Mouse (Mus musculus) kidney, adult 2 months (tissue): Measurements from ENCODE around the gene Vgll4. TPM values are rescaled to one million over a fixed set of nuclear protein-coding genes. Genes with fewer than 3 reads are reported as not detected.

Experiments
- DNase-seq: peaks from one replicate; pipeline ENCODE4 v3.0.0; 2021
- H3K27ac ChIP-seq: fragments of 200-500 bp; 2 replicates; pipeline ENCODE4 v1.5.1; 2012; ENCODE audit warnings: low read depth, low read length, control low read depth, inconsistent platforms; ENCODE audit not compliant: insufficient read depth
- H3K27me3 ChIP-seq: fragments of 200-500 bp; replicated peaks from 2 replicates; pipeline ENCODE4 v1.6.1; 2012; ENCODE audit warnings: mild to moderate bottlenecking, moderate library complexity, low read length, inconsistent platforms; ENCODE audit not compliant: control insufficient read depth, insufficient read depth
- H3K36me3 ChIP-seq: fragments of 200-500 bp; 2 replicates; pipeline ENCODE4 v1.6.1; 2012; ENCODE audit warnings: mild to moderate bottlenecking, moderate library complexity, low read length, inconsistent platforms; ENCODE audit not compliant: control insufficient read depth, insufficient read depth
- H3K4me1 ChIP-seq: fragments of 200-500 bp; 2 replicates; pipeline ENCODE4 v1.6.1; 2011; ENCODE audit warnings: low read length; ENCODE audit not compliant: control insufficient read depth, insufficient read depth
- H3K4me3 ChIP-seq: fragments of 200-500 bp; 2 replicates; pipeline ENCODE4 v1.5.1; 2011; ENCODE audit warnings: mild to moderate bottlenecking, low read depth, low read length, control low read depth; ENCODE audit not compliant: insufficient read depth
- CTCF ChIP-seq: fragments of 200-500 bp; conservative IDR thresholded peaks from 2 replicates; pipeline ENCODE4 v1.5.1; 2011; ENCODE audit warnings: low read depth, mild to moderate bottlenecking, control low read depth, low read length, moderate library complexity, mixed read lengths; ENCODE audit not compliant: insufficient read depth, insufficient read length
- POLR2A ChIP-seq: fragments of 200-500 bp; IDR thresholded peaks from one replicate; pipeline ENCODE4 v1.6.1; 2011; ENCODE audit warnings: low read depth, low read length, control low read depth
- WGBS: fragments of 180-500 bp; shearing (Covaris S2); methylation state at CpG from one replicate; pipeline ENCODE4 v1.1.7; 2018; 5-methylcytosine and 5-hydroxymethylcytosine counted together
- polyA plus RNA-seq: library from polyadenylated mRNA; depleted of rRNA; stranded (reverse); fragments of >200 nt; gene quantifications from 2 replicates; pipeline ENCODE4 v1.2.3, GENCODE M21; 2012

The Vgll4 gene
- polyA plus RNA-seq, 1 experiment, result 60.5 TPM

DNA sequence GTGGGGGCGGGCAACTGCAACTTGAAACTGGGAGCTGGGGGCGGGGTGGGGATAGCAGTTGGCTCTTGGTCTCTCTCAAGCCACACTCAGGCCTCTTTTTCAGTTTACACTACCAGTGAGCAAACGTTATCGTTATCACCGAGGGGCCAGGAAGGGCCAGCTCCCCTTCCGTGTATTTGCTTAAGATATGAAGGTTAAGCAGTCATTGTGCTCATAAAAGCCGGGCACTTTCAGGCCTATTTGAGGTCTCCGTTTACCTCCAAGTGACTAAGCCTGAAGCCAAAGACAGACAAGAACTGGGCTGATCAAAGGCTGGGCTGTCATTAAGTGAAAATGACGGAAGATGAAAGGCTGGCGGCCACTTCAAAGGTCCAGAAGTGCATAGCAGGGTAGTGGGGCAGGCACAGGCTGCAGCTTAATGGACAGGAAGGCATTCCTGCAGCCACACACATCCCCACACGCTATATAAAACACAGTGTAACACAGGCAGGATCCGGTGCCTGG lies 68.4 kb downstream of the Vgll4 start:
- TF ChIP-seq POLR2A (no peak), CTCF (no peak)
- Histone ChIP-seq H3K27ac (no peak overlapping the region), H3K4me3 (no peak overlapping the region), H3K27me3 (no peaks in the 10 kb centered on the region), H3K4me1 (peaks cover 37% of the 10 kb centered on the region), H3K36me3 (no peaks in the 10 kb centered on the region)
- WGBS, result 23% methylated on average over 12 of the region's 12 CpGs
- no peak for DNase-seq

- no peaks in the 10 kb centered on the region for H3K27me3 ChIP-seq
- 65% methylated on average over 10 of the region's 10 CpGs for WGBS
- TF ChIP-seq POLR2A, result no peak
- TF ChIP-seq CTCF, result no peak
- H3K36me3 ChIP-seq, result no peaks in the 10 kb centered on the region
- H3K27ac ChIP-seq, result 0 out of 2 replicates have a peak overlapping the region, but pooled peaks have one; percentile 7
- no peak overlapping the region for H3K4me3 ChIP-seq
- H3K4me1 ChIP-seq, result peaks cover 36% of the 10 kb centered on the region
- no peak for DNase-seq
These were observed 69.6 kb downstream of the Vgll4 start for GRCm38 (mm10) chr6:114900194-114900593.

GRCm38 (mm10) chr6:114899652-114900051 lies 70.1 kb downstream of the Vgll4 start:
- no peak overlapping the region for H3K4me3 ChIP-seq
- H3K27me3 ChIP-seq, result no peaks in the 10 kb centered on the region
- H3K36me3 ChIP-seq, result no peaks in the 10 kb centered on the region
- peaks cover 37% of the 10 kb centered on the region for H3K4me1 ChIP-seq
- TF ChIP-seq POLR2A, result no peak
- TF ChIP-seq CTCF, result no peak
- peak overlapping the region; percentile 7; the same call in 1 of the 2 replicates for H3K27ac ChIP-seq
- WGBS, result 38% methylated on average over 7 of the region's 7 CpGs
- peak; percentile 29 for DNase-seq

DNA sequence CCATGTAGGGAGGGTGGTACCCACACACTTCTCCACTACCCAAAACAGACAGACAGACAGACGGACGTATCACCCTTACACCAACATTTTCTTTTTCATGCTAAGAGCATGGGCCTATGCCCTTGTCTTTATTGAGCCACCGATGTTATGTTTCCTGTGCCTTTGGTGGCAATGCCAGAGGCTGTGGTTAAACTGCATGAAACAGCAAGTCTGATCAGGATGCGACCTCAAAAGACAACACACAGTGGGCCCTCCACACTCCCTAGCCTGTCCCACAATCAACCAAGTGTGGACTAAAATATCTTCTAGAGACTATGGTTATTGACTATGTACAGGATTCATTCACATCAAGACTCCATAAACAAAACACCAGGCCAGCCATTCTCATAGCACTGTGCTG lies 70.8 kb downstream of the Vgll4 start:
- DNase-seq, result no peak
- Histone ChIP-seq H3K4me1 (peaks cover 39% of the 10 kb centered on the region), H3K27me3 (no peaks in the 10 kb centered on the region), H3K27ac (no peak overlapping the region), H3K36me3 (no peaks in the 10 kb centered on the region), H3K4me3 (no peak overlapping the region)
- 86% methylated on average over 4 of the region's 4 CpGs for WGBS
- no peak for TF ChIP-seq POLR2A
- TF ChIP-seq CTCF, result no peak

DNA sequence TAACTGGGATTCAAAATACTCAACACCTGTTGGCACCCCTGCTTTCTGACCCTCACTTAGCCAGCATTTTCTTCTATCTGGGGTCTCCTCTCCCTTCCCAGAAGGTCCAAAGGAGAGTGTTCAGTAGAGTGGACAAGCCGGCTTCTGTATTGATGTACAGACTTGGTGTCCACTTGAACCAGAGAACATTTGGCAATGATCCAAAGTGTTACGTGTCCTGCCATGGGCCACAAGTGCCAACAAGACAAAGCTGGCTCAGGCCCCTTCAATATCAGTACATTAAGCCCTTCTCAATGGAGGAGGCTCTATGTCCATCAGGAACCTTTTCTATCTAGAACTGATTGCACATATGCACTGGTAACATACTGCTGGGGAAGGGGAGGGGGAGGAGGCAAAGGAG lies 73.5 kb downstream of the Vgll4 start:
- WGBS, result 29% methylated on average over 2 of the region's 2 CpGs
- Histone ChIP-seq H3K4me3 (no peak overlapping the region), H3K27ac (no peak overlapping the region), H3K27me3 (no peaks in the 10 kb centered on the region), H3K36me3 (no peaks in the 10 kb centered on the region), H3K4me1 (peaks cover 42% of the 10 kb centered on the region)
- peak; percentile 59 for DNase-seq
- TF ChIP-seq CTCF, result no peak
- TF ChIP-seq POLR2A, result no peak

DNA sequence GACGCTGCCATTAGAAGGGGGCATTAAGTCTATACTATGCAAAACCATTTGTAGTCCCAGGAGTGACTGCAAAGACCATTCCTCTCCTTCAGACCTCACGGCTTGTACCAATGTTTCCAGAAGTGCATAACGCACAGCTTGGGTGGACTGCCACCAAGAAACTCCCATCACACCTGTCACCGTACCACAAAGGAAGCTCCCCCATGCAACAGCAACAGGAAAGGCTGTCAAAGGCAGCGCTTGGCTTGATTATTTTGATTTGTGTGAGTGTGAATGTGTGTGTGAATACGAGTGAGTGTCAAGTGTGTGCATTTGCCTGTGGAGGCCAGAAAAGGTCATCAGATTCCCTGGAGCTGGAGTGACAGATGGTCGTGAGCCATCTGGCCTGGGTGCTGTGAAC lies 74.6 kb downstream of the Vgll4 start:
- no peak for TF ChIP-seq POLR2A
- no peak for TF ChIP-seq CTCF
- WGBS, result 89% methylated on average over 7 of the region's 7 CpGs
- no peaks in the 10 kb centered on the region for H3K36me3 ChIP-seq
- H3K27me3 ChIP-seq, result no peaks in the 10 kb centered on the region
- H3K27ac ChIP-seq, result no peak overlapping the region
- DNase-seq, result no peak
- peaks cover 52% of the 10 kb centered on the region for H3K4me1 ChIP-seq
- H3K4me3 ChIP-seq, result no peak overlapping the region

DNA sequence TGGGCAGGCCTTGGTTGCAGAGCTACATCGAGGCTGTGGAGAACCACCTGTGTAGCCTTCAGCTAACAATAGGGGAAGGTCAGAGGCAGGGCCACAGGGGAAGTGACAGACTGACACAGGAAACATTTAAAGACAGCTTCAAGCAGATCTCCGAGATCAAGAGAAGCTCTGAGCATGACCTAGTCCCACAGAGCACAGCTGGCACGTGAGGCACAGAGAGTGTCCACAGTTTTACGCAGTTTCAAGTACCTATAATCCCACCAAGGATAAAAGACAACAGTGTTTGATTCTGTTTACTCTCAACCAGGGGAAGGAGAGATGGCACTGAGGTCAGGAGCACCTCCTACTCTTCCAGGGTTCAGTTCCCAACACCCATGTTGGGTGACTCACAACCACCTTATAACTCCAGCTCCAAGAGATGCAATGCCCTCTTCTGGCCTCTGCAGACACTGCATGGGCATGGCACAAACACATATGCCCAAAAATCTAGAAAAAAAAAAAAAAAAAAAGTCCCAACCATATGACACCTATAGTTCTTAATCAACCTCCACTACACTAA lies 75.2 kb downstream of the Vgll4 start:
- no peak for DNase-seq
- TF ChIP-seq CTCF (peak; percentile 35), POLR2A (no peak)
- H3K27ac ChIP-seq, result no peak overlapping the region

GRCm38 (mm10) chr6:114893427-114894209 lies 76.2 kb downstream of the Vgll4 start:
- Histone ChIP-seq H3K4me3 (no peak overlapping the region), H3K4me1 (peaks cover 51% of the 10 kb centered on the region), H3K27ac (0 out of 2 replicates have a peak overlapping the region, but pooled peaks have one; percentile 5), H3K36me3 (no peaks in the 10 kb centered on the region), H3K27me3 (no peaks in the 10 kb centered on the region)
- peak; percentile 71 for DNase-seq
- 64% methylated on average over 20 of the region's 20 CpGs for WGBS
- 0 out of 2 replicates have a peak, but pooled peaks have one; percentile 2 for TF ChIP-seq CTCF
- TF ChIP-seq POLR2A, result no peak

More for the DNA sequence above, 75.2 kb downstream of the Vgll4 start:
- Histone ChIP-seq H3K36me3 (no peaks in the 10 kb centered on the region), H3K4me1 (peaks cover 50% of the 10 kb centered on the region), H3K4me3 (no peak overlapping the region), H3K27me3 (no peaks in the 10 kb centered on the region)
- WGBS, result 56% methylated on average over 4 of the region's 4 CpGs
